Mouse (Mus musculus) hindbrain, embryonic 10.5 days (tissue): ENCODE measurements around the gene Lgi4. TPM values are rescaled to one million over a fixed set of nuclear protein-coding genes. Genes with fewer than 3 reads are reported as not detected.

ENCODE experiments used
- DNase-seq: peaks from one replicate; pipeline ENCODE4 v3.0.0-alpha.2; 2017; ENCODE audit warnings: low spot score
- H3K27ac ChIP-seq: fragments of 300-500 bp; sonication (generic); 2 replicates; pipeline ENCODE4 v1.5.1; 2016; ENCODE audit warnings: mild to moderate bottlenecking, moderate library complexity
- H3K27me3 ChIP-seq: fragments of 300-500 bp; sonication (generic); 2 replicates; pipeline ENCODE4 v1.6.1; 2016; ENCODE audit warnings: mild to moderate bottlenecking; ENCODE audit not compliant: poor library complexity, insufficient read depth, severe bottlenecking
- H3K36me3 ChIP-seq: fragments of 300-500 bp; sonication (generic); 2 replicates; pipeline ENCODE4 v1.6.1; 2016; ENCODE audit warnings: mild to moderate bottlenecking, moderate library complexity
- H3K4me1 ChIP-seq: fragments of 300-500 bp; sonication (generic); replicated peaks from 2 replicates; pipeline ENCODE4 v1.6.1; 2016; ENCODE audit warnings: mild to moderate bottlenecking
- H3K4me3 ChIP-seq: fragments of 300-500 bp; sonication (generic); 2 replicates; pipeline ENCODE4 v1.5.1; 2016; ENCODE audit warnings: mild to moderate bottlenecking, moderate library complexity
- H3K9me3 ChIP-seq: fragments of 300-500 bp; sonication (generic); 2 replicates; pipeline ENCODE4 v1.6.1; 2016; ENCODE audit warnings: mild to moderate bottlenecking, moderate library complexity
- WGBS: fragments of 180-500 bp; shearing (Covaris S2); methylation state at CpG from one replicate; pipeline ENCODE4 v1.1.7; 2016; 5-methylcytosine and 5-hydroxymethylcytosine counted together
- polyA plus RNA-seq: library from polyadenylated mRNA; unstranded; fragments of >200 nt; fragmentation: Nextera tagmentation; extraction: Ambion mirVana; gene quantifications from 2 replicates; pipeline ENCODE4 v1.2.1, GENCODE M21; 2016

Gene Lgi4
- polyA plus RNA-seq, 1 experiment from 2014 or later = 2.3 TPM

- Histone ChIP-seq H3K4me3 (no peak overlapping the region), H3K9me3 (no peaks in the 10 kb centered on the region), H3K4me1 (peaks cover 4% of the 10 kb centered on the region; the same call in 1 of the 2 replicates), H3K36me3 (no peaks in the 10 kb centered on the region), H3K27ac (no peak overlapping the region), H3K27me3 (no peaks in the 10 kb centered on the region)
- peak; percentile 54 for DNase-seq
- 71% methylated on average over 15 of the region's 15 CpGs for WGBS
Measured at GRCm38 (mm10) chr7:31105061-31105768, 46.1 kb downstream of the Lgi4 start.

- 66% methylated on average over 3 of the region's 3 CpGs for WGBS
- no peaks in the 10 kb centered on the region for H3K9me3 ChIP-seq
- peaks cover 4% of the 10 kb centered on the region; the same call in 1 of the 2 replicates for H3K4me1 ChIP-seq
- no peak for DNase-seq
- H3K27ac ChIP-seq = no peak overlapping the region
- H3K27me3 ChIP-seq = no peaks in the 10 kb centered on the region
- no peak overlapping the region for H3K4me3 ChIP-seq
- H3K36me3 ChIP-seq = no peaks in the 10 kb centered on the region
Measured at GRCm38 (mm10) chr7:31106166-31106565, 47.0 kb downstream of the Lgi4 start.

- 89% methylated on average over 11 of the region's 11 CpGs for WGBS
- peaks cover 10% of the 10 kb centered on the region; the same call in 1 of the 2 replicates for H3K4me1 ChIP-seq
- H3K9me3 ChIP-seq = no peaks in the 10 kb centered on the region
- no peaks in the 10 kb centered on the region for H3K27me3 ChIP-seq
- no peak overlapping the region for H3K27ac ChIP-seq
- no peak for DNase-seq
- H3K4me3 ChIP-seq = no peak overlapping the region
- H3K36me3 ChIP-seq = no peaks in the 10 kb centered on the region
Measured at GRCm38 (mm10) chr7:31107781-31108180, 48.6 kb downstream of the Lgi4 start.

- H3K4me1 ChIP-seq = peaks cover 10% of the 10 kb centered on the region; the same call in 1 of the 2 replicates
- WGBS = 38% methylated on average over 7 of the region's 7 CpGs
- H3K27ac ChIP-seq = no peak overlapping the region
- no peaks in the 10 kb centered on the region for H3K9me3 ChIP-seq
- DNase-seq = no peak
- H3K4me3 ChIP-seq = no peak overlapping the region
- no peaks in the 10 kb centered on the region for H3K36me3 ChIP-seq
- H3K27me3 ChIP-seq = no peaks in the 10 kb centered on the region
Measured at GRCm38 (mm10) chr7:31109091-31109490, 49.9 kb downstream of the Lgi4 start.

GRCm38 (mm10) chr7:31109796-31110195 lies 50.7 kb downstream of the Lgi4 start:
- Histone ChIP-seq H3K4me1 (peaks cover 15% of the 10 kb centered on the region), H3K27ac (no peak overlapping the region), H3K36me3 (no peaks in the 10 kb centered on the region), H3K27me3 (0 out of 2 replicates have a peak, but pooled peaks cover 6% of the 10 kb centered on the region), H3K9me3 (no peaks in the 10 kb centered on the region), H3K4me3 (no peak overlapping the region)
- 88% methylated on average over 5 of the region's 5 CpGs for WGBS
- DNase-seq = no peak

GRCm38 (mm10) chr7:31110861-31111385 lies 51.8 kb downstream of the Lgi4 start:
- no peak for DNase-seq
- Histone ChIP-seq H3K9me3 (no peaks in the 10 kb centered on the region), H3K27ac (peak overlapping the region; percentile 8; the same call in 1 of the 2 replicates), H3K4me1 (peaks cover 23% of the 10 kb centered on the region), H3K4me3 (no peak overlapping the region), H3K36me3 (no peaks in the 10 kb centered on the region), H3K27me3 (peaks cover 15% of the 10 kb centered on the region)
- 89% methylated on average over 15 of the region's 15 CpGs for WGBS

- Histone ChIP-seq H3K36me3 (no peaks in the 10 kb centered on the region), H3K4me1 (peaks cover 34% of the 10 kb centered on the region), H3K27ac (peak overlapping the region; percentile 35; the same call in 1 of the 2 replicates), H3K9me3 (no peaks in the 10 kb centered on the region), H3K4me3 (no peak overlapping the region), H3K27me3 (peaks cover 15% of the 10 kb centered on the region)
- no peak for DNase-seq
- WGBS = 50% methylated on average over 4 of the region's 4 CpGs
Measured at GRCm38 (mm10) chr7:31112036-31112435, 52.9 kb downstream of the Lgi4 start.

GRCm38 (mm10) chr7:31113800-31114199 lies 54.7 kb downstream of the Lgi4 start:
- Histone ChIP-seq H3K9me3 (no peaks in the 10 kb centered on the region), H3K36me3 (no peaks in the 10 kb centered on the region), H3K4me3 (no peak overlapping the region), H3K4me1 (peaks cover 35% of the 10 kb centered on the region), H3K27ac (no peak overlapping the region), H3K27me3 (peaks cover 15% of the 10 kb centered on the region)
- DNase-seq = no peak
- 80% methylated on average over 6 of the region's 6 CpGs for WGBS

GRCm38 (mm10) chr7:31114646-31115045 lies 55.5 kb downstream of the Lgi4 start:
- H3K9me3 ChIP-seq = no peaks in the 10 kb centered on the region
- 48% methylated on average over 10 of the region's 10 CpGs for whole genome bisulfite sequencing
- H3K4me1 ChIP-seq = peaks cover 35% of the 10 kb centered on the region
- no peaks in the 10 kb centered on the region for H3K36me3 ChIP-seq
- no peak for DNase-seq
- peaks cover 15% of the 10 kb centered on the region for H3K27me3 ChIP-seq
- H3K4me3 ChIP-seq = peak overlapping the region; percentile 18; the same call in 1 of the 2 replicates
- peak overlapping the region; percentile 63 for H3K27ac ChIP-seq

GRCm38 (mm10) chr7:31115182-31115581 lies 56.0 kb downstream of the Lgi4 start, which contains the start of gene Hpn:
Gene Hpn (minus strand): TSS chr7:31115290.
- Histone ChIP-seq H3K9me3 (no peaks in the 10 kb centered on the region), H3K36me3 (no peaks in the 10 kb centered on the region), H3K4me1 (peaks cover 35% of the 10 kb centered on the region), H3K27me3 (peaks cover 15% of the 10 kb centered on the region), H3K27ac (peak within 1 kb of the TSS; percentile 63), H3K4me3 (peak within 1 kb of the TSS; percentile 18)
- peak; percentile 29 for DNase-seq
- WGBS = 21% methylated on average over 14 of the region's 15 CpGs

- Histone ChIP-seq H3K27ac (peak overlapping the region; percentile 63), H3K9me3 (no peaks in the 10 kb centered on the region), H3K4me1 (peaks cover 35% of the 10 kb centered on the region), H3K27me3 (peaks cover 15% of the 10 kb centered on the region), H3K4me3 (0 out of 2 replicates have a peak overlapping the region, but pooled peaks have one; percentile 9), H3K36me3 (no peaks in the 10 kb centered on the region)
- WGBS = 23% methylated on average over 17 of the region's 17 CpGs
- peak; percentile 60 for DNase-seq
Measured at GRCm38 (mm10) chr7:31115587-31116043, 56.5 kb downstream of the Lgi4 start.

- H3K27ac ChIP-seq = peak overlapping the region; percentile 69
- H3K9me3 ChIP-seq = no peaks in the 10 kb centered on the region
- H3K4me1 ChIP-seq = peaks cover 33% of the 10 kb centered on the region
- H3K36me3 ChIP-seq = no peaks in the 10 kb centered on the region
- H3K27me3 ChIP-seq = peaks cover 15% of the 10 kb centered on the region
- peak; percentile 39 for DNase-seq
- peak overlapping the region; percentile 24 for H3K4me3 ChIP-seq
- 40% methylated on average over 16 of the region's 16 CpGs for WGBS
Measured at GRCm38 (mm10) chr7:31116721-31117145, 57.6 kb downstream of the Lgi4 start.

- no peak overlapping the region for H3K27ac ChIP-seq
- H3K4me1 ChIP-seq = peaks cover 29% of the 10 kb centered on the region
- no peak overlapping the region; the same call in 1 of the 2 replicates for H3K4me3 ChIP-seq
- 87% methylated on average over 11 of the region's 11 CpGs for WGBS
- no peak for DNase-seq
- no peaks in the 10 kb centered on the region for H3K9me3 ChIP-seq
- H3K36me3 ChIP-seq = no peaks in the 10 kb centered on the region
- H3K27me3 ChIP-seq = peaks cover 15% of the 10 kb centered on the region
Measured at GRCm38 (mm10) chr7:31117465-31117864, 58.3 kb downstream of the Lgi4 start.
